Mouse (Mus musculus) adrenal gland, adult 18-20 months (tissue): ENCODE results near the gene Myh6. TPM values are rescaled to one million over a fixed set of nuclear protein-coding genes. Genes with fewer than 3 reads are reported as not detected.
"Not testable (repeated sequence)": the region's sequence is repeated elsewhere in the genome, so short reads cannot be mapped to it uniquely, and the experiment has no call there.

Experiments
- DNase-seq, 2 experiments: peaks; one replicate each; pipeline ENCODE4 v3.0.0; 2021 to 2022; ENCODE audit warnings: low spot score in 2 of 2
- total RNA-seq, 2 experiments: library from RNA; stranded (reverse); gene quantifications; 1 replicate in 1 of 2; 2 replicates in 1 of 2; pipeline ENCODE4 v1.2.3; 2021

The Myh6 gene
- total RNA-seq, 2 experiments from 2014 or later: 0.42 TPM; not detected in 1

GRCm38 (mm10) chr14:54995457-54996138, 28.9 kb upstream of the Myh6 start:
- no peak for DNase-seq

- DNase-seq: no peak
Measured at GRCm38 (mm10) chr14:54994869-54995186, 28.1 kb upstream of the Myh6 start.

GRCm38 (mm10) chr14:54994136-54994868, 27.6 kb upstream of the Myh6 start, which contains the start of gene Myh7:
Gene Myh7 (minus strand): TSS chr14:54994626.
- no peak for DNase-seq

GRCm38 (mm10) chr14:54993636-54994035, 26.9 kb upstream of the Myh6 start:
- no peak for DNase-seq

GRCm38 (mm10) chr14:54992196-54992595, 25.5 kb upstream of the Myh6 start:
- DNase-seq: no peak

- DNase-seq: no peak
Measured at GRCm38 (mm10) chr14:54989886-54990441, 23.2 kb upstream of the Myh6 start.

- DNase-seq: no peak
Measured at GRCm38 (mm10) chr14:54988882-54989281, 22.2 kb upstream of the Myh6 start.

- not testable (repeated sequence) for DNase-seq
Measured at GRCm38 (mm10) chr14:54988350-54988874, 21.7 kb upstream of the Myh6 start.

GRCm38 (mm10) chr14:54981934-54982333, 15.2 kb upstream of the Myh6 start:
- no peak for DNase-seq

- DNase-seq: no peak
Measured at GRCm38 (mm10) chr14:54978664-54979063, 11.9 kb upstream of the Myh6 start.

GRCm38 (mm10) chr14:54976633-54977032, 9.9 kb upstream of the Myh6 start, which contains the start of gene Gm17428:
Gene Gm17428 (plus strand): TSS chr14:54976933.
- DNase-seq: no peak

GRCm38 (mm10) chr14:54974068-54974791, 7.5 kb upstream of the Myh6 start:
- DNase-seq: no peak

GRCm38 (mm10) chr14:54972786-54973185, 6.1 kb upstream of the Myh6 start:
- DNase-seq: not testable (repeated sequence)

- DNase-seq: no peak
Measured at GRCm38 (mm10) chr14:54968344-54968743, 1.6 kb upstream of the Myh6 start.

GRCm38 (mm10) chr14:54967874-54968273, 1.1 kb upstream of the Myh6 start:
- DNase-seq: no peak

- DNase-seq: no peak
Measured at GRCm38 (mm10) chr14:54965631-54966030, 1.1 kb downstream of the Myh6 start.

- DNase-seq: no peak
Measured at GRCm38 (mm10) chr14:54965044-54965443, 1.7 kb downstream of the Myh6 start.

GRCm38 (mm10) chr14:54963727-54964126, 3.0 kb downstream of the Myh6 start:
- no peak for DNase-seq

- no peak for DNase-seq
Measured at GRCm38 (mm10) chr14:54962714-54963113, 4.0 kb downstream of the Myh6 start.

- DNase-seq: no peak
Measured at GRCm38 (mm10) chr14:54961487-54961886, 5.2 kb downstream of the Myh6 start.

- no peak for DNase-seq
Measured at GRCm38 (mm10) chr14:54960769-54961168, 6.0 kb downstream of the Myh6 start.
